Mouse (Mus musculus) c-Kit-negative CD71-positive TER-119-positive erythroid progenitor cells, embryonic 14.5 days (primary cell): ENCODE data around the gene Glis2.

Source experiments
- DNase-seq: peaks from one replicate; pipeline ENCODE4 v3.0.0-alpha.2; 2013; ENCODE audit warnings: low read depth, low spot score

Glis2 gene

DNA sequence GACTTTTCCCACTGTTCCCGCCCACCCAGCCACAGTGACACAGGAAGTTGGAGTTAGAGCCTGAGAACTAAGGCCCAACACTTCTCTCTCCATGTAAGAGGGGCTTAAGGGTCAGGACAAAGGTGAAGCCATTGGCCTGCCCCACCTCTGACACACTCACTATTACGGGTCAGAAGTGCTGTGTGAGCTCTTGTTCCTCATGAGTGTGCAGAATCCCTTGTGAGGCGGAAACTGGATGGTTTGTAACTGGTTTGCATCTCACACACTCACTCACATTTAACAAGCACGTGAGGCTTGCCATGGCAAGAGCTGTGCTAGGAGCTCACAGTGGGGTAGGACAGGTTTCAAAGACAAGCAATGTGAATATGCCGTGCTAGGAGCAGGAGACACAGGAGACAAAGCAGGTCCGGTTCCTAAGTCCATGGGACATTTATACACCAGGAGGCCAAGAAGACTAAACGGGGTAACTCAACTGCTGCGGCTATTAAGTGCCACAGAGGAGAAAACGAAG is 62.1 kb downstream of the Glis2 start:
- DNase-seq = no peak

GRCm38 (mm10) chr16:4658781-4659245 is 64.3 kb downstream of the Glis2 start:
- no peak for DNase-seq

GRCm38 (mm10) chr16:4659326-4659725 is 64.8 kb downstream of the Glis2 start:
- no peak for DNase-seq

- no peak for DNase-seq
These were observed 67.1 kb downstream of the Glis2 start for GRCm38 (mm10) chr16:4661605-4662004.

DNA sequence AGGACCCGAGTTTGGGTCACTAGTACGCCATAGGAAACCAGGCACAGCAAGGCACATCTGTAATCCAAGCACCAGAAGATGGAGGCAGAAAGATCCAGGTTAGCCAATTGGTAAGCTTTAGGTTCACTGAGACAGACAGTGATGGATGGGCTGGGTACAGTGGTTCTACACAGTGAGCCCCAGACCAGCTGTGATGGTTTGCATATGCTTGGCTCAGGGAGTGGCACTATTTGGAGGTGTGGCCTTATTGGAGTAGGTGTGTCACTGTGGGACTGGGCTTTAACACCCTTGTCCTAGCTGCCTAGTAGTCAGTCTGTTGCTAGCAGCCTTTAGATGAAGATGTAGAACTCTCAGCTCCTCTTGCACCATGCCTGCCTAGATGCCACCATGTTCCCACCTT is 69.3 kb downstream of the Glis2 start:
- no peak for DNase-seq

DNA sequence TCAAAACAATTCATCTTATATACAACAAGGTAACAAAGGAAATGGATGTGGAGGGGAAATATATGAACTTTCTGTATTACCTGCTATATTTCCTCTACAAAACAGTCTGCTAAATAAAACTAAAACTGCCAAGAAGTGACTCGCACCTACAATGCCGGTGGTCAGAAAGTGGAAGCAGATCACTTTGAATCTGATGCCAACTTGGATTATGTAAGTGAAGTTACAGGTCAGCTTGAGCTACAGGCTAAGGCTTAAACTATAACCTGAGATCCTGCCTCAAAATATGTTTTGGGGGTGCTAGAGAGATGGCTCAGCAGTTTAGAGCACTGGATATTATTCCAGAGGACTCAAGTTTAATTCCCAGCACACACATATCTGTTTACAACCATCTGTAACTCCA is 71.2 kb downstream of the Glis2 start:
- no peak for DNase-seq

GRCm38 (mm10) chr16:4667190-4667808 is 72.8 kb downstream of the Glis2 start:
- DNase-seq = peak; percentile 71

DNA sequence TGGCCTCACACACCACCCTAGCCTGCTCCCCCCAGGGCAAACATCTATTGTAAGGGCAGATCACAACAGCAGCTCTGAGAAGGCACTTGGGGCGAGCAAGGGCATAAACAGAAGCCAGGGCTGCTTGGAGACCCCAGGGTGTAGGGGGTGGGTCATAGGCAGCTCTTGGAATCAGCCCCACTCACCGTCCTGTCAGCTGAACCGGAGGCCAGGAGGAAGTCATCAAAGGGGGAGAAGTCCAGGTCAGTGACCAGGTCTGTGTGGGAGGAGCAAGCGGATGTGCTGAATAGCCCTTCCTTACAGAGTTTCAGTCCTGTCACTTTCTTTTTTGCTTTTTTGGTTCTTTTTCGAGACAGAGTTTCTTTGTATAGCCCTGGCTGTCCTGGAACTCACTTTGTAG is 75.8 kb downstream of the Glis2 start:
- no peak for DNase-seq

DNA sequence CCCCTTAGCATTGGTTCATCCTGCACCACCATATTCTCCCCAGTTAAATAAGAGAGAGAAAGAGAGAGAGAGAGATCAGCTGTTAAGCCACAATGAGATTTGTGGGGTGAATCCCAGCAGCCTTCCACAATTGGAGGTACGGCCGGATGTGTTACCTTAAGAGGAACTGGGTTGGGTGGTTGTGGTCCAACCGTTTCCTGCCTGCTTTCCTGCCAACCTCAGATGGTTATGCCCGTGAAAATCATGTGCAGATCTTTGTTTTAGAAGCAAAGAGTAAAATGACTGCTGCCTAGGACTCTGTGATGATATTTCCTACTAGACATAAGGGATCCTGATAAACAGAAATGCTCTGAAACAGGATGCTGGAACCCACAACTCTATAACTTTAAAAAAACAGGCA is 79.6 kb downstream of the Glis2 start:
- no peak for DNase-seq
